Mouse (Mus musculus) T-helper 2 cell (primary cell): ENCODE results near the gene Cln6.
"Not testable (repeated sequence)": the region's sequence is repeated elsewhere in the genome, so short reads cannot be mapped to it uniquely, and the experiment has no call there.

Experiments
- in situ Hi-C: fragments of 300-600 bp; cut with MboI, MseI; formaldehyde crosslinking; loops from one replicate; pipeline ENCODE4 v1.15.1; 2025; ENCODE audit warnings: high pct_unique_total_duplicates

Gene Cln6

GRCm38 (mm10) chr9:62838506-62839171, at the start of gene Cln6:
Gene Cln6, plus strand, starts transcription at chr9:62838785.
- in situ Hi-C loops = no loop called here

GRCm38 (mm10) chr9:62789856-62790255, 48.7 kb upstream of the Cln6 start:
- in situ Hi-C loops = no loop called here

DNA sequence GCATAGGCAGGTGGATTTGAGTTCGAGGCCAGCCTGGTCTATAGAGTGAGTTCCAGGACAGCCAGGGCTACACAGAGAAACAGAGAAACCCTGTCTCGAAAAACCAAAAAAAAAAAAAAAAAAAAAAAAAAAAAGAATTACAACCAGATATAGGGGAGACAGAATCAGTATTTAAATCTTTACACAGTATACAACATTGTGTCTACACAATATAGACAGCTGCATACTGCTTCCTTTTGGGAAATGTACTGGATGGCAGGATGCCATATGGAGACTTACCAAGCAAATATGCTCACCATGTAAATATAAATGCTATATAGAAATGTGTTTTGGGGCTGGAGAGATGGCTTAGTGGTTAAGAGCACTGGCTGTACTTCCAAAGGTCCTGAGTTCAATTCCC, 39.4 kb upstream of the Cln6 start:
- in situ Hi-C loops = not testable (repeated sequence)

- in situ Hi-C loops = no loop called here
Observed at GRCm38 (mm10) chr9:62810095-62810494, 28.5 kb upstream of the Cln6 start.

DNA sequence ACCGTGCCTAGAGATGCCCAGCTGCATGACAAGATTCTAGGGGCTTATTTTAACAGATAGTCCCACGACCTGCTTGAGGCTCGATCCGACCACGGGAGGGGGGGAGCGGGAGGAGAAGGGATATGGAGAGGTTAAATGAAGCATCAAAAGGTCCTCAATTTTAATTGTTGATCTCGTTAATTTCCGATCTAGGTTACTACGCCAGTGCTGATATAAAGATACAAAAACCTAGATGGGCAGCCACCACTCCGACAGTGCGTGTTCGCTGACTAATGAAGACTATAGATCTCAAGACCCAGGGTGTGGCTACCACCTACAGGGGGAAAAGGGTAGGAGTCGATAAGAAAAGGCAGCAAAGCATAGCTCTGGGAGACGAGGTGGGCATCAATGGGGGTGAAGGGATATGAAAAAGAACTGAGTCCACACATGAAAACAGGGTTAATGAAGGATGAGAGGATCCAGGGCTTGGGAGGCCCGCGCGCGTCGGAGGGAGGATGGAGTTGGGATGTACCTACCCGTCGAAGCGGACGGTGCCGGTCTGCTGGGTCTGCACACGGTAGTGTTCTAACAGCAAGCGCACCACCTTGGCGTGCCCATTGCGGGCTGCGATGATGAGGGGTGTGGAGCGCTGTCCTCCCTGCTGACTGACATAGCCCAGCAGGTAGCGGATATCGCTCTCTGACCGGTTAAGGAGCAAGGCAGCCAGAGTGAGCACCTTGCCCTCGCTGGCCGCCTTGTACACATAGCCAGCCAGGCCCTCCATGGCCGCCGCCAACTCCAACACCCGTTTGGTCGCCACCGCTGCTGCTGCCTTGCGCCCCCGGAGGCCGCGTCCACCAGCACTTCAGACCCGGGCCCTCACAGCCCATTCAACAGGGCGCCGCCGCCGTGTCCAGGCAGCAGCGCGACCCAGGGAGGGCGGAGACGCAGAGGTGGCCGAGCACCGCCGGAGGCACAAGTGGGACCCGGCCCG, 27.8 kb upstream of the Cln6 start:
- in situ Hi-C loops = no loop called here

GRCm38 (mm10) chr9:62811516-62812121, 27.0 kb upstream of the Cln6 start, which contains the start of gene Fem1b:
Gene Fem1b, minus strand, starts transcription at chr9:62811934.
- in situ Hi-C loops = no loop called here

DNA sequence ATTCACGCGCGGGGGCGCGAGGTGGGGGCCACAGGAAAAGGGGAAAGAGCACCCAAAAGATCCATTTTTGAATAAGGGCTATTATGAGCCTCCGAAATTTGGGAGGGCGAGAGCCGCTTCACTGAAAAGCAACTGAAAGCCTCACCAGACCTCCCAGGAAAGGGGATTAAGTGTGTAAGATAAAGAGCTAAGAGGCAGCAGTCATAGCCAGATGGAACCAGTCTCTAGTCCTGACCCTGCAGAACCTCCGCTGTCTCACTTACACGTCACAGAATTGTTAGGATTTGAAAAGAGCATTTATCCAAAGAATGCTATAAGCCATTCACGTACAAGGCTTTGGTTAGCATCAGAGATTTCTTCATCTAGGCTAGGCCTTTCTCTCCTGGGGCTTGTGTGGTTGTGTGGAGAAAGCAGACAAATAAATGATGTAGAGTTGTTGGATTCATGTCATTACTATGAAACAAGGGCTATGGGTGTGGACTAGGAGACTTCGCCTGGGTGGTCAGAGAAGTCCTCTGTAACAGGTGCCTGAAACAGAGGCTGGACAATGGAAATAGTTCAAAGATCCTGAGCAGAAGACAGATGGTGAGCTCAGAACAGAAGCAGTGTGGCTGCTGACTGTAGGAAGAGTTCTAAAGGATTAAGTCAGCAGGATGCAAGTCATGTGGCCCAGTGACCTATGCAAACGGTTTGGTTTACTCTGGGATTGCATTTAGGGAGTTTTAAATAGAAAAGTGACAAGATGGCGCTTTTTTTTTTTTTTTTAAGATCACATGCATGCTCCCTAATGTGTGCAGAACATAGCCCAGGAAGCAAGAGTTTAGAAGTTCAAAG, 26.2 kb upstream of the Cln6 start:
- in situ Hi-C loops = no loop called here

DNA sequence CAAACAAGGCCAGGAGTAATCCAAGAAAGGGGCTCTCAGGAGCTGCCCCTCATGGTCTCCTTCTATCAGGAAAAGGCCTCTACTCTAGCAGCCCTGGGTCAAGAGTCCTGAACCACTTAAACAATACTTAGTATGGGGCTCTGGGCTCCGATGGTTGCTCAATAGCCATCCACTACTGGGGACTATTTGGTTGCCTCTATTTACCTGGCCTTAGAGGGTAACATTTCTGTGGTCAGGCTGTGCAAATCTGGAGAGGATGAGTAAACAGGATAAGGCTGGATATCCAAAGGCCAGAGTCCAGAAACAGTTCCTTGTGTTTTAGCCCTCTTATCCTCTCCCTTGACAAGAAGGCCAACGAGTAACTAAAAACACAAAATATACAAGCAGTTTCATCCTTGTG, 23.8 kb upstream of the Cln6 start:
- in situ Hi-C loops = no loop called here

DNA sequence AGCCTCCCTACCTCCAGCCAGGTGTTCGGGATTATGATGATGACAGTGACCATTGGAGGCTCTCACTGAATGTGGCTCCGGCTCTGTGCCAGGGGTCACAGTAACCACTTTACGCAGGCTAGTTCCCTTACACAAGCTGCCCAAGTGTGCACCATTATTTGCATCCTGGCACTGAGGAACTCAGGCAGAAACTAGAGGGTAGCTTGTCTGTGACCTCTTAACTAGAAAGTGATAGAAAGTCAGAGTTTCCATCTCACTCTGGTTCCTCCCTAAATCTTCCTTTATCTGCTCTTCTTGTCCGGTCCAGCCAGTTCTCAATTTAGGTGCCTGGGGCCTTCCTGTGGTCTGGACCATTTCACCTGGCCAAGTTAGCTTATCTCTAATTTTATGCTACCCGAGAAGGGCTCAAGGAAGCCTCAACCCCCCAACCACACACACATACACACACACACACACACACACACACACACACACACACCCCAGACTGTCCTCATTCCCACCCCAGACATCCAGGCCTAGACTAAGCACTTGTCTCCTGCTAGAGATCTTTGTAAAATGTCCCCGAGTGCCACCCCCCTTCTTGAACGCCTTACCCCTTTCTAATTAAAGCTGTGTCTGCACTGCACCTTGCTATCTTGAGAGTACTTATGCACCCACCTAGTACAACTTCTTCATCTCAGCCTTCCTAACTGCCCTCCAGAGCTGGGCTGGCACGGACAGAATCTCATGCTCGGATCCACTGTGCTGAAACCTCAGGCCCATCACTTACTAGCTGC, 22.1 kb upstream of the Cln6 start:
- in situ Hi-C loops = no loop called here

DNA sequence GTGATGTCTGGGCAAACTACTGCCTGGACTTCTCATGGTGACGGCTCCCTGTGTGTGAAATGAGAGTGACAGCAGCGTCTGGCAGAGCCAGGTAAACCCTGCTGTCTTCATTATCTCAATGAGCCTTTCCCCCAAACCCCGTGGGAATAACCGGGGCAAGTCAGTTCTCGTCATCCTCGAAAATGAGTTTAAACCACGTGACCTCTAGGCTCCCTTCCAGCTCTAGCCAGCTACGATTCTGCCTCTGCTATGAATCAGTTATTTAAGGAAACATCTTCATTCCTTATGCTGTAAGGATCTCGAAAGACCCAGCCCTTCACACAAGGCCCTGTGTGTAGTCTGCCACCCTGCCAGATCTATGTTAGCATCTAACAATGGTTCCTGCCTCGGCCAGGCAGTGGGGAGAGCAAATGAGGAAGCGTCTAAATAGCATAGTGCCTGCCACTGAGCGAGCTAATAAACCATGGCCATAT, 21.4 kb upstream of the Cln6 start:
- in situ Hi-C loops = no loop called here

DNA sequence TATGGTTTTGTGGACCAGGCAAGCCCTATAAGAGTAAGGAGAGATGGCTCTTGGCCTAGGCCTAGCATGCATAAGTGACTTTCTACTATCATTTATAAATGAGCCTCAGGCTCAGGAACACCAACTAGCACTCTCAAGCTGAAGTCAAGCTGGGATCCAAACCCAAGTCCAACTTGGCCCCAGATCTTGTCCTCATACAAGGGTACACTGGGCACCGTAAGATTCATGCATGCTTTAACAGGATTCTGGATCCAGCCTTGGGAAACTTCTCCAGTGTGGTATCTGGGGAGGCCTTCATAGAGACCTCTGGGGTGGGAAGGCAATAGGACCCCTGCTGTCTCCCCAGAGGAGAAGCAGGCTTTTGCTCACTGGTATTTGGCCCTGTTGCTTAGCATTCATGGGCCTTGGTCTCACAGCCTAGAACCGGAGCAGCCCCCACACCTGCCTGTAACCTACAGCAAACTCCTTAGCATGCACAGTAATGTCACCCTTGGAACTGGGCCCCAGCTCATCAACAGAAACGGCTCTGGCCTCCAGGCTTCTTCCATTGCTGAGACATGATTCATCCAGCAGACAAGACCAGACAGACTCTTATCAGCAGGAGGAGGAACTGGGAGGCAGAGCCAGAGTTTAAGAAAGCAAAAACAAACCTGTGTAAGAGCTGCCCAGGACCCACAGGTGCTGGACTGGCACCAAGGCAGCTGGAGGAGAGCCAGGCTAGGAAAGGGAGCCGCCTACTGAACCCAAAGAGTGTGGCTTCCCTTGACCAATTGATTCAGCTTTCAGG, 20.6 kb upstream of the Cln6 start:
- in situ Hi-C loops = no loop called here

DNA sequence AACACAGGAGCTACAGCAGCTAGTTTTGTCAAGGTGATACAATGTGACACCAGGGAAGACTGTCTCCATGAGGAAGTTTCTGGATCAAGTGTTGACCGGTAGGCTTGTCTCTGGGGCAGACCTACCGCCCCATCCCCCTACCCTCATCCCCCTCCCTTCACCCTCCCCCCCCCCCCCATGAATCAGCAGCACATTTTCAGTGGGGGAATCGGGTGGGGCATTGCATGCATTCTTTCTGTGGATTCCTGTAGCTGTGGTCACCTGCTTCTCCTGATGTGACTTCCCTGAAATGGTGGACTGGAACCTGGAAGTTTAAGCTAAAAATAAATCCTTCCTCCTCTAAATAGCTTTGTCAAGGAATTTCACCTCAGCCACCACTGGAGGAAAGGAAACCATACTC, 19.1 kb upstream of the Cln6 start:
- in situ Hi-C loops = no loop called here

- in situ Hi-C loops = not testable (repeated sequence)
Observed at GRCm38 (mm10) chr9:62819910-62820309, 18.7 kb upstream of the Cln6 start.

DNA sequence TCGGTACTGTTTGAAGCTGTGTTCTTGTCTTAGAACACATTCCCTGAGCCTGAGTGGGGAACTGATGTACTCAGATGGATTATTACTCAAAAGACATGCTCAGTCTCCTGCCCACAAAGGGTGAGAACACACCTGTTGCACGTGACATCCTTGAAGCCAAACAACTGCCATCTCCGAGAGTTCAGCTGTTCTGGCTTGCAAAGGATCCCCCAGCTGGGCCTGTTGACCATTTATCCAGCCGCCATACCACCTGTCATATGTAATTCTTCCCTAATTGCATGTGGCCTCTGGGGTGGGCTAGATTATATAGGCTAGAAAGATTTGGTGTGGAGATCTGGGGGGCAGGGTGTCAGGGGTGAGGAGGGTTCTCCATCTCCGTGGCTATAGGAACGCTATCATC, 17.8 kb upstream of the Cln6 start:
- in situ Hi-C loops = no loop called here

GRCm38 (mm10) chr9:62821811-62822210, 16.8 kb upstream of the Cln6 start:
- in situ Hi-C loops = no loop called here

GRCm38 (mm10) chr9:62825791-62826393, 12.7 kb upstream of the Cln6 start:
- in situ Hi-C loops = no loop called here

DNA sequence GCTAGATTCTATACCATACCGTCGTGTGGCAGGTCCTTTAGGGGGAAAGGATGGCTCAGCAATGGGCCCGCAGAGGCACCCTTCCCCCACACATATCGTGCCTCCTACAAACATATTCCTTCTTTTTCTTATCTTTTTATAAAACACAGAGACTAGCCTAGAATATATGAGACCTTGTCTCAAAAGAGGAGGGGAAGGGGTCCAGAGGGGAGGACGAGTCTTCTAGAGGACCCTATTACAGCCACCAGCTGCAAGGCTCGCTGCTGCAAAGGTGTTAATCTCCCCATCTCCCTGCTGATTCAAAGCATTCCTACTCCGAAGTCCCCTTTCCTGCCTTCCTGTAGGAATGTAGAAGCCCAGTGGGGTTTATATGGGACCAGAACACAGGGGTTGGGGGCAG, 12.1 kb upstream of the Cln6 start:
- in situ Hi-C loops = no loop called here

DNA sequence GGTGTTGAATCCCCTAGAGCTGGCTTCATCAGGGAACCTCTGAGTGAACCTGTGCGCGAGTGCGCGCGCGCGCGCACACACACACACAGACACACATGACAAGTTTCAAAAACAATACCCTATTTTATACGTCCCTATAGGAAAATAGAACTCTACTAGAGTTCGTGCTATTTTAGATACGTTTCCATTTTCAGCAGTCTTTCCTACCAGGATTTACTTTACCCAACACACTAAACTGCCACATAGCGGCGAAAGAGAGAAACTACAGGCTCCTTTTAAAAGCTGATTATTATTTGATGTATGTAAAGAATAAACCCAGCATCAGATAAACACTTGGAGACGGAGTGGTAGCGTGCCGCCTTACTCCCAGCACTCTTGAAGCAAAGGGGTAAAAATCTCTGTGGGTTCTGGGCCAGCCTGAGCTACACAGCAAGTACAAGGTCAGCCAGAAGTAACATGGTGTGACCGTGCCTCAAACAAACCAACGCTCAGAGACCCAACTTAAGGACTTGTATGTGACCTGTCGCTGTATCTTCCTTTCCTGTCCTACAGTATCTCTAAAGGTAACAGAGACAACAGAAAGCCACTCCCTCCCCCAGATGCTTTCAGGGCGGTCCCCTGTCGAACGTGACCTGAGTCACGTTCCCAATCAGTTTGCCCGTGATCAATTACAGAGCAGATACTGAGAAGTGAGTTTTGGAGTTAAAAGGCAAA, 10.5 kb upstream of the Cln6 start:
- in situ Hi-C loops = no loop called here

- in situ Hi-C loops = no loop called here
Observed at GRCm38 (mm10) chr9:62828662-62829086, 9.9 kb upstream of the Cln6 start.
